Mouse (Mus musculus) embryonic facial prominence, embryonic 12.5 days (tissue): ENCODE results near the gene Ccdc92b. TPM values are rescaled to one million over a fixed set of nuclear protein-coding genes. Genes with fewer than 3 reads are reported as not detected.
"Not testable (repeated sequence)": the region's sequence is repeated elsewhere in the genome, so short reads cannot be mapped to it uniquely, and the experiment has no call there.

Experiments used
- ATAC-seq: fragments of 200-750 bp; cut with Nextera tagmentation; 2 replicates; pipeline ENCODE4 v1.8.0; 2017; ENCODE audit not compliant: insufficient number of reproducible peaks, insufficient read depth, low FRiP score, low TSS enrichment
- H3K27ac ChIP-seq: fragments of 300-500 bp; sonication (generic); 2 replicates; pipeline ENCODE4 v1.5.1; 2016; ENCODE audit warnings: mild to moderate bottlenecking
- H3K27me3 ChIP-seq: fragments of 300-500 bp; sonication (generic); 2 replicates; pipeline ENCODE4 v1.6.1; 2016; ENCODE audit warnings: mild to moderate bottlenecking, moderate library complexity
- H3K36me3 ChIP-seq: fragments of 300-500 bp; sonication (generic); 2 replicates; pipeline ENCODE4 v1.6.1; 2016; ENCODE audit warnings: mild to moderate bottlenecking
- H3K4me1 ChIP-seq: fragments of 300-500 bp; sonication (generic); 2 replicates; pipeline ENCODE4 v1.6.1; 2016
- H3K4me2 ChIP-seq: fragments of 300-500 bp; sonication (generic); replicated peaks from 2 replicates; pipeline ENCODE4 v1.6.1; 2016; ENCODE audit warnings: mild to moderate bottlenecking, moderate library complexity
- H3K4me3 ChIP-seq: fragments of 300-500 bp; sonication (generic); 2 replicates; pipeline ENCODE4 v1.5.1; 2016; ENCODE audit warnings: mild to moderate bottlenecking
- H3K9ac ChIP-seq: fragments of 300-500 bp; sonication (generic); 2 replicates; pipeline ENCODE4 v1.6.1; 2016; ENCODE audit warnings: mild to moderate bottlenecking, moderate library complexity
- H3K9me3 ChIP-seq: fragments of 300-500 bp; sonication (generic); 2 replicates; pipeline ENCODE4 v1.6.1; 2016; ENCODE audit warnings: mild to moderate bottlenecking, moderate library complexity
- WGBS: fragments of 180-500 bp; shearing (Covaris S2); methylation state at CpG from one replicate; pipeline ENCODE4 v1.1.7; 2016; 5-methylcytosine and 5-hydroxymethylcytosine counted together
- polyA plus RNA-seq: library from polyadenylated mRNA; unstranded; fragments of >200 nt; fragmentation: Nextera tagmentation; extraction: Ambion mirVana; gene quantifications from 2 replicates; pipeline ENCODE4 v1.2.1, GENCODE M21; 2016

The Ccdc92b gene
- polyA plus RNA-seq = 1.4 and 2.0 TPM in 2 replicates

DNA sequence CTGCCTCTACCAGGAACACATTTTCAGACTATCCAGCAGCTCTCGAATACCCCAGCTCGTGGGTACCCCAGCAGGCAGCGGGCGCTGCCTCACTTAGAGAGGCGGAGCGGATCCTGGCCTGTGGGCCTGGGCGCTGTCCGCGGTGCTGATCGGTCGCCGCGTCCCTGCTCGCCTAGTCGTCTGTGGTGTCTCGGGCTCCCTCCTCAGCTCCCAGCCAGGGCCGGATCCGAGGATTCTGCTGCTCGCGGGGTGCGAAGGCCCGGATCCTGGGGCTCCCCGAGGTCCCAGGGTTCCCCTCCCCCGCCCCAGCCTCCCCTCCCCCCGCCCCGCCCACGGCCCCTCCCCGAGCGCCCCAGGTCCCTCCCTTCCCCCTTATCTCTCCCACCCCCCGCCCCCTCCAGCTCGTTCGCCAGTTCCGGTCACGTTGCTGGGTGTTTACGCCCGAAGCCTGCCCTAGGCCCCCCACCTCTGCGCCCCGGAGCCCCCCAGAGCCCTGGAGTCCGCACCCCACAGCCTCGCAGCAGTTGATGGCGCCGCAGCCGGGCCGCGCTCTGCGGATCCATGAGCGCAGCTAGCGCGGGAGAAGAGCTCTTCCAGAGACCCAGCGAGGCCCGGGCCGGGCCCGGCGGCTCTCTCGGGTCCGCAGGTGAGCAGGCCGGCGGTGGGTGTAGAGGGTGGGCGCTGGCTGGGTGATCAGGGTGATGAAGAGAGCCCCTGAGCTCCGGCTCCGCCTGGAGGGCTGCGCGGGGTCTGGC, at the start of gene Ccdc92b:
Gene Ccdc92b, plus strand, starts transcription at position 405 of the 755 bp plus-strand sequence.
- H3K4me2 ChIP-seq = peak within 1 kb of the TSS; percentile 65
- no peak within 1 kb of the TSS for H3K27ac ChIP-seq
- H3K9ac ChIP-seq = peak within 1 kb of the TSS; percentile 24; the same call in 1 of the 2 replicates
- no peaks in the 10 kb centered on the region for H3K36me3 ChIP-seq
- peaks cover 42% of the 10 kb centered on the region for H3K27me3 ChIP-seq
- H3K4me3 ChIP-seq = peak within 1 kb of the TSS; percentile 37
- H3K9me3 ChIP-seq = no peaks in the 10 kb centered on the region
- peaks cover 8% of the 10 kb centered on the region; the same call in 1 of the 2 replicates for H3K4me1 ChIP-seq
- ATAC-seq = peak; percentile 76
- under 1% methylated on average over 51 of the region's 63 CpGs for WGBS

DNA sequence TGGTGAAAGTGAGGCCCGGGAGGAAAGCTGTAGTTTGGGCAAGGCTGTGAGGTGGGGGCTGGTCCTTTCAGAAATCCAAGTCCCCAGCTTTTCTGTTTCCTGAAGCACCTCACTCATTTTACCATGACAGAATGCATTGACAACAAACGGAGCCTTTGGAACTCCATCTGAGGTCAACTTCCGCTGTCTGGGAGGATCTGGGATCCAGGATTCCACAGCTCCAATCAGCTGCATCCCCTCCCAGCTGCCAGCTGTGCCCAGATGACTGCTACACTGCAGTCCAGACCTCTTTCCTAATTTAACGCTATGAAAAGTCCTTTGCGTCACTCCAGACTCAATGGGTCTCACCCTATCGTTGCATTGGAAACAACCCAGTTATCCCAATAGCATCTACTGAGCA, 49.7 kb upstream of the Ccdc92b start:
- H3K4me3 ChIP-seq = no peak overlapping the region
- WGBS = 71% methylated on average over 6 of the region's 6 CpGs
- no peak overlapping the region for H3K4me2 ChIP-seq
- 0 out of 2 replicates have a peak, but pooled peaks cover 2% of the 10 kb centered on the region for H3K4me1 ChIP-seq
- no peak for ATAC-seq
- H3K27ac ChIP-seq = no peak overlapping the region
- no peak overlapping the region for H3K9ac ChIP-seq
- H3K9me3 ChIP-seq = no peaks in the 10 kb centered on the region
- no peaks in the 10 kb centered on the region for H3K36me3 ChIP-seq
- H3K27me3 ChIP-seq = no peaks in the 10 kb centered on the region

- Histone ChIP-seq H3K4me2 (no peak overlapping the region), H3K9ac (no peak overlapping the region), H3K4me1 (0 out of 2 replicates have a peak, but pooled peaks cover 2% of the 10 kb centered on the region), H3K4me3 (no peak overlapping the region), H3K27ac (no peak overlapping the region), H3K9me3 (no peaks in the 10 kb centered on the region), H3K36me3 (no peaks in the 10 kb centered on the region), H3K27me3 (no peaks in the 10 kb centered on the region)
- peak; percentile 10; the same call in 1 of the 2 replicates for ATAC-seq
- 83% methylated on average over 6 of the region's 6 CpGs for WGBS
These were observed 46.8 kb upstream of the Ccdc92b start for GRCm38 (mm10) chr11:74572459-74573061.

GRCm38 (mm10) chr11:74574768-74575434, 44.5 kb upstream of the Ccdc92b start:
- Histone ChIP-seq H3K4me3 (no peak overlapping the region), H3K36me3 (no peaks in the 10 kb centered on the region), H3K9me3 (no peaks in the 10 kb centered on the region), H3K4me1 (0 out of 2 replicates have a peak, but pooled peaks cover 2% of the 10 kb centered on the region), H3K9ac (no peak overlapping the region), H3K4me2 (no peak overlapping the region), H3K27me3 (no peaks in the 10 kb centered on the region), H3K27ac (no peak overlapping the region)
- WGBS = 72% methylated on average over 4 of the region's 4 CpGs
- no peak for ATAC-seq

DNA sequence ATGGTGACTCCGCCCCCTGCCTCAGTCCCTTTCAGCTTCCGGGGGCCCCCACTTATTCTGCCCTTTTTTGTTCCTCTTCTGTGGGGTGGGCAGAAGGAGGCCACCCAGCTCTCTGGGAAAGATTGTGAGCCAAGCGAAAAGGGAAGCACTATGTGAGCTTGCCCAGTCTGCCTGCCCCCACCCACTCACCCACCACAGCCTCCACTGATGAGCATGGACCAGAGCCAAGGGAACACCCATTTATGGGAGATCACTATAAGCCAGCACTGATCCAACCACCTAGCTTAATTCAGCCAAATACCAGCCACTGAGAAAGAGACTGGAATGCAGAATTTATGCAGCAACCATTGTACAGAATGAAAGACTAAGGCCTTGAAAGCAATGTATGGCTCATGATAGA, 43.5 kb upstream of the Ccdc92b start:
- Histone ChIP-seq H3K27me3 (no peaks in the 10 kb centered on the region), H3K4me1 (0 out of 2 replicates have a peak, but pooled peaks cover 2% of the 10 kb centered on the region), H3K4me2 (no peak overlapping the region), H3K36me3 (no peaks in the 10 kb centered on the region), H3K27ac (no peak overlapping the region), H3K9ac (no peak overlapping the region), H3K9me3 (no peaks in the 10 kb centered on the region), H3K4me3 (no peak overlapping the region)
- ATAC-seq = no peak
- WGBS = 81% methylated on average over 3 of the region's 3 CpGs

- no peak for ATAC-seq
- Histone ChIP-seq H3K27ac (no peak overlapping the region), H3K36me3 (no peaks in the 10 kb centered on the region), H3K9me3 (no peaks in the 10 kb centered on the region), H3K4me1 (0 out of 2 replicates have a peak, but pooled peaks cover 2% of the 10 kb centered on the region), H3K4me2 (no peak overlapping the region), H3K4me3 (no peak overlapping the region), H3K27me3 (no peaks in the 10 kb centered on the region), H3K9ac (no peak overlapping the region)
- 72% methylated on average over 3 of the region's 3 CpGs for WGBS
These were observed 42.3 kb upstream of the Ccdc92b start for GRCm38 (mm10) chr11:74577068-74577467.

- H3K4me1 ChIP-seq, H3K9me3 ChIP-seq, H3K4me3 ChIP-seq, ATAC-seq, H3K27me3 ChIP-seq, H3K27ac ChIP-seq, H3K36me3 ChIP-seq, H3K4me2 ChIP-seq, H3K9ac ChIP-seq: not testable (repeated sequence)
- 57% methylated on average over 4 of the region's 4 CpGs for WGBS
These were observed 38.1 kb upstream of the Ccdc92b start for GRCm38 (mm10) chr11:74581333-74581732.

DNA sequence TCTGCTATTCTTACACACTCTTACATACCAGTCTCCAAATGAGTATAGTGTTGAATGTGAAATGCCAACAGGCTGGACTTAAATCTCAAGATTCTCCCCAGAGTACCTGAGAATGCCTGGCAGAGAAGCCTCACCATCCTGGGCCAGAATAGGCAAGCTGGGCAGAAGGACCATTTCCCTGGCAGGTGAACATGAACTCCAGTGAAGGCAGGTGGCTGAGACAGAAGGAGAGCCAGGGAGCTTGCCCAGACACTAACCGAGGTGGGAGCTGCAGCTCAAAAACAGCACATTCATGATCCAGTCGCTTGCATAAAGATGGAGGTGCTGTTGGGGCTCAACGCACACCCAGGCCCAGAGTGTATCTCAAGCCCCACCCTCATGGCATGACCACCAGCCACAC, 36.9 kb upstream of the Ccdc92b start:
- no peak for ATAC-seq
- Histone ChIP-seq H3K36me3 (no peaks in the 10 kb centered on the region), H3K9ac (no peak overlapping the region), H3K4me1 (no peaks in the 10 kb centered on the region), H3K27me3 (peaks cover under 1% of the 10 kb centered on the region; the same call in 1 of the 2 replicates), H3K4me3 (no peak overlapping the region), H3K27ac (no peak overlapping the region), H3K4me2 (no peak overlapping the region), H3K9me3 (no peaks in the 10 kb centered on the region)
- WGBS = 80% methylated on average over 3 of the region's 3 CpGs

- WGBS = 67% methylated on average over 7 of the region's 7 CpGs
- ATAC-seq = no peak
These were observed 35.5 kb upstream of the Ccdc92b start for GRCm38 (mm10) chr11:74583824-74584349.

GRCm38 (mm10) chr11:74584946-74585723, 34.3 kb upstream of the Ccdc92b start:
- Histone ChIP-seq H3K27ac (no peak overlapping the region), H3K27me3 (peaks cover 27% of the 10 kb centered on the region), H3K4me3 (no peak overlapping the region), H3K9ac (no peak overlapping the region), H3K36me3 (no peaks in the 10 kb centered on the region), H3K4me2 (no peak overlapping the region), H3K4me1 (peaks cover 7% of the 10 kb centered on the region; the same call in 1 of the 2 replicates), H3K9me3 (no peaks in the 10 kb centered on the region)
- ATAC-seq = no peak
- 65% methylated on average over 10 of the region's 10 CpGs for WGBS

More at GRCm38 (mm10) chr11:74583824-74584349, 35.5 kb upstream of the Ccdc92b start:
- no peaks in the 10 kb centered on the region for H3K36me3 ChIP-seq
- peaks cover 14% of the 10 kb centered on the region for H3K27me3 ChIP-seq
- no peaks in the 10 kb centered on the region for H3K9me3 ChIP-seq
- H3K4me2 ChIP-seq = no peak overlapping the region
- H3K4me3 ChIP-seq = no peak overlapping the region
- no peak overlapping the region for H3K27ac ChIP-seq
- no peaks in the 10 kb centered on the region for H3K4me1 ChIP-seq
- H3K9ac ChIP-seq = no peak overlapping the region

GRCm38 (mm10) chr11:74586401-74586800, 33.0 kb upstream of the Ccdc92b start:
- Histone ChIP-seq H3K4me2 (no peak overlapping the region), H3K4me3 (no peak overlapping the region), H3K9me3 (no peaks in the 10 kb centered on the region), H3K36me3 (no peaks in the 10 kb centered on the region), H3K27ac (no peak overlapping the region), H3K27me3 (peaks cover 40% of the 10 kb centered on the region), H3K4me1 (peaks cover 8% of the 10 kb centered on the region; the same call in 1 of the 2 replicates), H3K9ac (no peak overlapping the region)
- ATAC-seq = no peak
- WGBS = 69% methylated on average over 5 of the region's 5 CpGs
